ENCODE assay signal across 16 mouse cellular contexts in the genomic region with DNA sequence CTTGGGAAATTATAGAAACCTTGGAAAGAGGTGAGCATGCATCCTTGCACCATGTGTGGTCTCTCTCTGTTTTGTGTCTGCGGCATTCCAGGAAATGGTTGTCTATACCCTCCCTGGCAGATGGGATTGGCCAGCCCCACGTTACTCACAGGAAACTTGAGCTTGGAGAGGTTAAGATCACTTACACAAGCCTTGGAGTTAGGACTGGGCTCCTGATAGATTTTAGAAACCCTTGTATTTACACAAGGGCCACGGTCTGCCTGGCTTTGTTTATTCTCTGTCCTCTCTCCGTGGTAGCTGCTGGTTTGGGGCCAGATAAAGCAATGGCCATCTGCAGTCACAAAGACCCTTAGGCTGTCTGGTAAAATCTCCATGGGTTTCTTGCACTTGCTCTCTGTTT.
A peak's percentile ranks its signal among the peaks of the same experiment; 100 is the strongest.
DNase-seq lines count a peak whose midpoint lies in the region; ATAC-seq and TF ChIP-seq lines count a peak whose summit lies in the region.
"Had no signal": no experiment of that assay in that cellular context is flagged by ENCODE, and none has a peak within 500 bp of the region (broad histone marks: within the 10 kb centered on the region; RNA-seq: fewer than 3 reads in every experiment).

No protein-coding gene starts in this region.

- peak; percentile 69 for ATAC-seq in kidney, embryonic 15.5 days (replicated peaks; ENCODE audit: low FRiP score)
- no peak for ATAC-seq in liver, postnatal 0 days
- no peak for ATAC-seq in megakaryocyte-erythroid progenitor cell, adult 5-6 weeks (replicated peaks; ENCODE audit: low FRiP score, low TSS enrichment, poor library complexity, severe bottlenecking)
- ATAC-seq: CD4-positive, CD25-positive, alpha-beta regulatory T cell, adult 4 months had no signal

- TF ChIP-seq POLR2A in ES-Bruce4 (IDR thresholded peaks at IDR 0.05; ENCODE audit: insufficient read depth, low read length): no peak

- TF ChIP-seq CTCF in ES-Bruce4 (IDR thresholded peaks at IDR 0.05; ENCODE audit: low read depth, low read length): no peak
- no peak for TF ChIP-seq CTCF in liver, postnatal 0 days (IDR thresholded peaks at IDR 0.05; ENCODE audit: low read depth)

- no peak overlapping the region for H3K4me3 ChIP-seq in kidney, embryonic 15.5 days (replicated peaks)
- H3K4me3 ChIP-seq in ES-Bruce4 (ENCODE audit: low read depth, low read length): no peak overlapping the region
- no peak overlapping the region for H3K4me3 ChIP-seq in liver, postnatal 0 days (ENCODE audit: low read depth, low read length)
- H3K4me3 ChIP-seq: heart, embryonic 10.5 days; hindbrain, embryonic 10.5 days had no signal

- no peak for TF ChIP-seq EP300 in ES-Bruce4 (IDR thresholded peaks at IDR 0.05; ENCODE audit: insufficient read depth, low read depth, low read length)
- no peak for TF ChIP-seq EP300 in liver, postnatal 0 days (IDR thresholded peaks at IDR 0.05; ENCODE audit: low read depth)

- H3K9me3 ChIP-seq in kidney, embryonic 15.5 days (replicated peaks): no peaks in the 10 kb centered on the region
- no peaks in the 10 kb centered on the region for H3K9me3 ChIP-seq in ES-Bruce4 (replicated peaks; ENCODE audit: control insufficient read depth, insufficient read depth, low read length, poor library complexity, severe bottlenecking)
- no peaks in the 10 kb centered on the region for H3K9me3 ChIP-seq in liver, postnatal 0 days (ENCODE audit: low read length)
- H3K9me3 ChIP-seq: heart, embryonic 10.5 days; hindbrain, embryonic 10.5 days had no signal

- no peaks in the 10 kb centered on the region for H3K27me3 ChIP-seq in kidney, embryonic 15.5 days
- H3K27me3 ChIP-seq in ES-Bruce4 (ENCODE audit: control insufficient read depth, insufficient read depth, low read length, poor library complexity, severe bottlenecking): no peaks in the 10 kb centered on the region
- H3K27me3 ChIP-seq in liver, postnatal 0 days (ENCODE audit: insufficient read depth, low read length): no peaks in the 10 kb centered on the region

- H3K9ac ChIP-seq in kidney, embryonic 15.5 days: no peak overlapping the region
- H3K9ac ChIP-seq in ES-Bruce4 (ENCODE audit: low read depth, poor library complexity, severe bottlenecking): no peak overlapping the region
- H3K9ac ChIP-seq in liver, postnatal 0 days (replicated peaks): no peak overlapping the region

- H3K36me3 ChIP-seq in kidney, embryonic 15.5 days: peaks cover 21% of the 10 kb centered on the region
- H3K36me3 ChIP-seq in ES-Bruce4 (ENCODE audit: control insufficient read depth, insufficient read depth, low read length, poor library complexity, severe bottlenecking): no peaks in the 10 kb centered on the region
- H3K36me3 ChIP-seq in liver, postnatal 0 days (replicated peaks; ENCODE audit: insufficient read depth, low read length): peaks cover 7% of the 10 kb centered on the region

- DNase-seq in kidney, adult 9 months: no peak
- peak; percentile 54 for DNase-seq in embryo, embryonic 10.5 days (ENCODE audit: low spot score)
- no peak for DNase-seq in liver, postnatal 0 days
- no peak for DNase-seq in frontal cortex, postnatal 10 days (ENCODE audit: low spot score in 2 of 2)
- DNase-seq: adrenal gland, adult 8-10 months; cerebellum, postnatal 25 days; kidney, adult 8-10 months; lung, postnatal 4 days; right cerebral cortex, postnatal 14 days; thymus, postnatal 25 days had no signal

- H3K4me2 ChIP-seq in kidney, embryonic 15.5 days: no peak overlapping the region
- H3K4me2 ChIP-seq in liver, postnatal 0 days (ENCODE audit: low read depth, low read length): no peak overlapping the region

- WGBS in kidney, embryonic 15.5 days: 7% methylated on average over 4 of the region's 4 CpGs
- WGBS in liver, postnatal 0 days (ENCODE audit: insufficient replicate concordance): 32% methylated on average over 4 of the region's 4 CpGs

- peaks cover 39% of the 10 kb centered on the region for H3K4me1 ChIP-seq in kidney, embryonic 15.5 days
- H3K4me1 ChIP-seq in ES-Bruce4 (ENCODE audit: control insufficient read depth, insufficient read depth, low read length): peaks cover 5% of the 10 kb centered on the region
- H3K4me1 ChIP-seq in liver, postnatal 0 days (ENCODE audit: insufficient read depth): peaks cover 22% of the 10 kb centered on the region

- peak overlapping the region; percentile 74 for H3K27ac ChIP-seq in kidney, embryonic 15.5 days
- peak overlapping the region; percentile 34; the same call in 1 of the 2 replicates for H3K27ac ChIP-seq in ES-Bruce4 (ENCODE audit: insufficient read depth, low read length)
- peak overlapping the region; percentile 29; the same call in 1 of the 2 replicates for H3K27ac ChIP-seq in liver, postnatal 0 days (ENCODE audit: low read depth)
- H3K27ac ChIP-seq: heart, embryonic 10.5 days; hindbrain, embryonic 10.5 days had no signal
